Comparison of ENCODE assay signal across 12 mouse cellular contexts in the genomic region with DNA sequence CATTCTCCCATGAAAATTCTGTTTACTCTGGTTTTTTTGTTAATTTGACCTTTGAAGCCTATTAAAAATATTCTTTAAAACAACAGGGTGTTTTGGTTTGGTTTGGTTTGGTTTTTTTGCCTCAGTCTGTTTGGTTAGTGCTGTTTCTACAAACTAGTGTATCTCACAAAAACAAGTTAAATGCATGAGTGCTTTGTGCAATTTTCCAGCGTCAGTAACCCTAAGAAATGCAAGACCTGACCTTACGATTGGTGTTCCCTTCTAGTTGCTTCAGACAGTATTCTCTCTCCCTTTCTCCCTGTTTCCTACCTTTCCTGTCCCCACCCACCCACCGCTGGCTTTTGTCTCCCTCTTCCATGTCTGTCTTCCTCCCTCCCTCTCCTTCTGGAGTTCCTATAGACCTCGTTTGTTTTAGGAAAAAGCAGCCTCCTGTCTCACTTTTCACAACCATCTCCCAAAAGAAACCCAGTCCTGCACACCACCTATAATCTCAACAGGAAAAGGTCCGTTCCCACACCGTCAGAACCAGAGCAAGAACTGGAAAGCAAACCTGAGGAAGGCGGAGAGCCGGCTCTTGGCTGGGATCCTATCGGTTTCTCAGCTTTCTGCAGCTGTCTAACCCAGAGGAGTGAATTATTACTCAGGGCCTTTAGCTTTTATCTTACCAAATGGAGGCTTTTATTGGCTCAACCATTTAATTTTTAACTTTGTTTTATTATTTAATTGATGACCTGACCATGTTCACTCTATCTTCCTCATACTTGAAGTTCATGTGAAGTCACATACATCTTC. TPM values are rescaled to one million over a fixed set of nuclear protein-coding genes. Genes with fewer than 3 reads are reported as not detected.
A peak's percentile ranks its signal among the peaks of the same experiment; 100 is the strongest.
DNase-seq lines count a peak whose midpoint lies in the region; ATAC-seq and TF ChIP-seq lines count a peak whose summit lies in the region.
"Had no signal": no experiment of that assay in that cellular context is flagged by ENCODE, and none has a peak within 500 bp of the region (broad histone marks: within the 10 kb centered on the region; RNA-seq: fewer than 3 reads in every experiment).

Slc17a4 (minus strand) TSS at position 634 of the 792 bp plus-strand sequence.

- no peaks in the 10 kb centered on the region for H3K9me3 ChIP-seq in liver, embryonic 12.5 days (replicated peaks)
- no peaks in the 10 kb centered on the region for H3K9me3 ChIP-seq in hindbrain, embryonic 13.5 days
- H3K9me3 ChIP-seq: hindbrain, embryonic 12.5 days had no signal

- H3K36me3 ChIP-seq in kidney, adult 2 months (ENCODE audit: control insufficient read depth, insufficient read depth, low read length), result no peaks in the 10 kb centered on the region
- no peaks in the 10 kb centered on the region for H3K36me3 ChIP-seq in liver, embryonic 12.5 days
- no peaks in the 10 kb centered on the region for H3K36me3 ChIP-seq in hindbrain, embryonic 13.5 days
- H3K36me3 ChIP-seq: hindbrain, embryonic 12.5 days had no signal

- H3K4me1 ChIP-seq in kidney, adult 2 months (ENCODE audit: control insufficient read depth, insufficient read depth, low read length), result peaks cover 12% of the 10 kb centered on the region
- peaks cover 44% of the 10 kb centered on the region for H3K4me1 ChIP-seq in liver, embryonic 12.5 days
- H3K4me1 ChIP-seq in hindbrain, embryonic 13.5 days (replicated peaks), result no peaks in the 10 kb centered on the region
- H3K4me1 ChIP-seq: hindbrain, embryonic 12.5 days had no signal

- WGBS in kidney, adult 2 months, result 20% methylated on average over 9 of the region's 9 CpGs
- WGBS in liver, embryonic 12.5 days (ENCODE audit: insufficient replicate concordance), result 47% methylated on average over 9 of the region's 9 CpGs
- WGBS in hindbrain, embryonic 13.5 days, result 70% methylated on average over 9 of the region's 9 CpGs

- no peak within 1 kb of the TSS for H3K4me2 ChIP-seq in liver, embryonic 12.5 days
- H3K4me2 ChIP-seq in hindbrain, embryonic 13.5 days, result no peak within 1 kb of the TSS
- H3K4me2 ChIP-seq: hindbrain, embryonic 12.5 days had no signal

- peak within 1 kb of the TSS; percentile 70; the same call in 1 of the 2 replicates for H3K27ac ChIP-seq in kidney, adult 2 months (ENCODE audit: insufficient read depth, low read depth, low read length)
- H3K27ac ChIP-seq in liver, embryonic 12.5 days, result peak within 1 kb of the TSS; percentile 71; the same call in 1 of the 2 replicates
- H3K27ac ChIP-seq in hindbrain, embryonic 13.5 days, result no peak within 1 kb of the TSS
- H3K27ac ChIP-seq: hindbrain, embryonic 12.5 days had no signal

- ATAC-seq in erythroblast, adult 5-6 weeks (replicated peaks; ENCODE audit: low FRiP score, poor library complexity, severe bottlenecking), result peak; percentile 63; the same call in 1 of the 2 replicates
- ATAC-seq in liver, embryonic 12.5 days, result no peak
- ATAC-seq in hindbrain, embryonic 13.5 days (ENCODE audit: low FRiP score), result no peak
- ATAC-seq: midbrain, embryonic 16.5 days had no signal

- no peak for TF ChIP-seq CTCF in kidney, adult 2 months (conservative IDR thresholded peaks at IDR 0.05; ENCODE audit: insufficient read depth, insufficient read length, low read depth, low read length)

- peak; percentile 37 to 44 for DNase-seq in heart, adult 18-20 months
- no peak for DNase-seq in heart, adult 11 months
- DNase-seq in kidney, adult 2 months, result peak; percentile 56
- DNase-seq in left cerebral cortex, adult 18-20 months (ENCODE audit: low spot score in 2 of 2), result no peak
- no peak for DNase-seq in cerebellum, adult 9-11 months
- DNase-seq: cerebellum, postnatal 25 days had no signal

- TF ChIP-seq POLR2A in kidney, adult 2 months (IDR thresholded peaks at IDR 0.05; ENCODE audit: low read depth, low read length), result no peak

- H3K4me3 ChIP-seq in kidney, adult 2 months (ENCODE audit: insufficient read depth, low read depth, low read length), result no peak within 1 kb of the TSS
- H3K4me3 ChIP-seq in liver, embryonic 12.5 days, result no peak within 1 kb of the TSS
- no peak within 1 kb of the TSS for H3K4me3 ChIP-seq in hindbrain, embryonic 13.5 days
- H3K4me3 ChIP-seq: hindbrain, embryonic 12.5 days had no signal

- no peaks in the 10 kb centered on the region for H3K27me3 ChIP-seq in kidney, adult 2 months (replicated peaks; ENCODE audit: control insufficient read depth, insufficient read depth, low read length)
- no peaks in the 10 kb centered on the region for H3K27me3 ChIP-seq in liver, embryonic 12.5 days (replicated peaks)
- H3K27me3 ChIP-seq in hindbrain, embryonic 13.5 days, result no peaks in the 10 kb centered on the region
- H3K27me3 ChIP-seq: hindbrain, embryonic 12.5 days had no signal

- H3K9ac ChIP-seq in liver, embryonic 12.5 days, result no peak within 1 kb of the TSS
- H3K9ac ChIP-seq in hindbrain, embryonic 13.5 days, result no peak within 1 kb of the TSS
- H3K9ac ChIP-seq: hindbrain, embryonic 12.5 days had no signal

RNA-seq across cellular contexts. Expression of gene Slc17a4, which starts in this region (rescaled TPM):
- not detected for total RNA-seq in heart, adult 18-20 months (2021)
- total RNA-seq in erythroblast, adult 5-6 weeks (2015; ENCODE audit: low replicate concordance), result not detected in 2 replicates
- 0.56 TPM in 1 of 2 replicates, not detected in the other for total RNA-seq in erythroblast, adult 5-6 weeks (2017; ENCODE audit: low replicate concordance)
- polyA plus RNA-seq in kidney, adult 2 months (2012; rRNA removed), result 2.6 and 2.8 TPM in 2 replicates
- polyA plus RNA-seq in liver, embryonic 12.5 days (2016; fragmentation: Nextera tagmentation; extraction: Ambion mirVana), result 0.06 TPM in 1 of 2 replicates, not detected in the other
- total RNA-seq in left cerebral cortex, adult 18-20 months (2021), result not detected
- polyA plus RNA-seq in hindbrain, embryonic 13.5 days (2015; fragmentation: Nextera tagmentation; extraction: Ambion mirVana), result 0.09 TPM in 1 of 2 replicates, not detected in the other
- polyA plus RNA-seq: brain, embryonic 14.5 days; midbrain, embryonic 16.5 days had no signal

Comparison
In these comparisons a context has a peak if more than half of its experiments do, and no peak if none do; other contexts are left out.
1. Peak in DNase-seq in heart, adult 18-20 months; RNA of the gene not detected or under 1 TPM.
2. Peak in ATAC-seq in erythroblast, adult 5-6 weeks; RNA of the gene not detected or under 1 TPM.